Mouse (Mus musculus): ENCODE data around the gene Cfdp1. TPM values are rescaled to one million over a fixed set of nuclear protein-coding genes. Genes with fewer than 3 reads are reported as not detected.

Gene Cfdp1
- polyA plus RNA-seq, 1 experiment, result 60.6 TPM

DNA sequence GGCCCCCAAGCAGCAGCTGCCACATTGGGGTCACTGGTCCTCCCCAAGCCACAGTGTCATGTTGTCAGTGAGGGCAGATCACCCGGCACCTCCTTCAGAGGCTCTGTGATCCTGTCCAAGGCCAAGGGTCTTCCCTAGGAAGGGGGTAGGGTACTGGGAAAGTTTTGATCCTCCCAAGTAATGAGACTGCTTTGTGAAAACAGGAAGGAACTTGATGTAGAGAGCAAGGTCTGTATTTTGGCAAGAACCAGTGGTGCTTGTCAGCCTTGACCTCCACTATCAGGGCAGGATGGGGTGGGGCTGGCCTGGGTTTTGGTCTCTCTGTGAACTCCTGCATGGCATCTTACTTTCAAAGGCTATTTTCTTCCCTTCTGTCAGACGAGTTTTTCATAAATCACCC is 100.0 kb downstream of the Cfdp1 start:
- no peak overlapping the region for H3K4me3 ChIP-seq (ENCODE audit: insufficient read depth, low read depth, low read length)
- H3K4me1 ChIP-seq (ENCODE audit: control insufficient read depth, insufficient read depth, insufficient read length, low read length), result no peaks in the 10 kb centered on the region; the same call in 1 of the 2 replicates
- no peak overlapping the region; the same call in 1 of the 2 replicates for H3K27ac ChIP-seq (replicated peaks; ENCODE audit: low read depth, low read length)

DNA sequence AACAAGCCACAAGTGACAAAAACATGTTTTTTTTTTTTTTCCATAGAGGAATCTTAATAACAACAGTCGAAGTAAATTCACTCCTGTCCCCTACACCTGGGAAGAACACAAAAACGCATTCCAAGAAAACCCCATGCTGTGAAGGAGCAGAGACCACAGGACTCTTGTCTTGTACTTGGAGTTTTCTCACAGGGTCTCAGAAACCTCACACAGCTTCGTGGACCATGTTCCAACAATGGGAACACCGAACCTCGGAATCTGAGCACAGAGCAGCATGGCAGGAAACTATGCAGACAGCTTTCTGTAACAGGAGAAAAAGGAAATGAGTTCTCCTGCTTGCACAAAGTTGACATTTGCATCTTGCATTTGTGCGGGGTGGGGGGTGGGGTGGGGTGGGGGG is 105.3 kb downstream of the Cfdp1 start:
- Histone ChIP-seq H3K4me1 (ENCODE audit: control insufficient read depth, insufficient read depth, insufficient read length, low read length) (peaks cover 15% of the 10 kb centered on the region), H3K4me3 (ENCODE audit: insufficient read depth, low read depth, low read length) (no peak overlapping the region), H3K27ac (replicated peaks; ENCODE audit: low read depth, low read length) (no peak overlapping the region)

DNA sequence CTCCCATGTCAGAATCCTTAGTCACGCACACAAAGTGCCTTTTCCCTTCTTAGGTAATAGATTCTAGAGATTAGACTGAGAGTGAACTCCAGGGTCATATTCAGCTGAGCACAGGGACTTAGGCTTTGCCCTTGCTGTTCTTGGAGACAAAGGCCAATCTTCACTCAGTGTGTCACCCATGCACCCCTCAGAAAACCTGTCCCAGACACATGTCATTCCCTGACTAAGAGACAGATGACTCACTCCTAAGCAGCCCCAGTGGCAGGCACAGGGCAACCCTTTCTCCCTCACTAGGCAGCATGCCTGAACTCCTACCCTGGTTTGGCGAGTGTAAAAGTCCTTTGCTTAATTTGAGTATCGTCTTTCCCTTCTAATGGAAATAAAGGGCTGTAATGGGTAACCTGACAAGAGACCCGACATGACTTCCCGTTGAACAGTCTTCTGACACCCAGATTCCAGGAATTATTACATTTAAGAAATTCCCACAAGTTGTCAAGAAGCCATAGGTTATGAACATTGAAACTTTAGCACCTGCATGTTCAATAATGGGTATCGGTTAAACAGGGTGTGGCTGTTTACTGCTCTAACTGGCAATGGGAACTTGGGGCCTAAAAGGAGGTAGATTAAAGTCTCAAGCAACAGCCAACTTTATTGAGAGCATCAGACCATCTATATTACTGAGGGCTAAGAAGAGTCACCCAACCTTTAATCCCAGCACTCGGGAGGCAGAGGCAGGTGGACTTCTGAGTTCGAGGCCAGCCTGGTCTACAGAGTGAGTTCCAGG is 106.0 kb downstream of the Cfdp1 start:
- Histone ChIP-seq H3K27ac (replicated peaks; ENCODE audit: low read depth, low read length) (no peak overlapping the region), H3K4me3 (ENCODE audit: insufficient read depth, low read depth, low read length) (no peak overlapping the region), H3K4me1 (ENCODE audit: control insufficient read depth, insufficient read depth, insufficient read length, low read length) (peaks cover 15% of the 10 kb centered on the region)

DNA sequence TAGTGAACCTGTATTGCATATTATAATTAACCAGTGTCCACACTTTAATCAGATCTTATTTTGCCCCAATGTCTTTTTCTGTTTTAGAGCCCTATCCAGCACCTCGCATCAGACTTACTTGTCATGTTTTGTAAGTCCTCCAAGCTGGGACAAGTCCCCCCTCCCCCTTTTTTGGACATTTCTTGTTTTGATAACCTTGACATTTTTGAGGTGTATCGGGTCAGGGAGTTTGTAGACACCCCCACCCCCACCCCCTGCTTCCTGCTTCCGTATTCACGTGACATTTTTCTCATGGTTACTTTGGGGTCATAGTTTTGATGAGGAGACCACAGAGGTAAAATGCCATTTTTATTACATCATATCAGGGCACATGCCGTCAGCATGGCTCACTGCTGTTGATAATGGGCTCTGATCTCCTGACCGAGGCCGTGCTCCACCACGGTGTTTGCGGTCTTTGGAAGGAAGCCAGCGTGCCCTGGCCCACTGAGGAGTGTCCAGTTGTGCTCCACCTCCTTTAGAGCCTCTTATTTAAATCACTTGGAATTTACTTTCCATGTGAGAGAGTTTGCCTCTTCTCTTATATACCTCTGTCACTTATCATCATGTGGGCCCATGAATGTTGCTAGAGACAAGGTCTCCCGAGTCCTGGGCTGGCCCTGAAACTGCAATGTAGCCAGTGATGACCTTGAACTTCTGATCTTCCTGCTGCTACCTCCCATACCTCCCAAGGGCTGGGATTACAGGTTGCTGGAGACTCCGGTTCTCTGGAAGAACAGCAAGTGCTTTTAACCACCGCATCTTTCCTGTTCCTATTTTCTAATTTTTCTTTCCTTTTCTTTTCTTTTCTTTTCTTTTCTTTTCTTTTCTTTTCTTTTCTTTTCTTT is 107.3 kb downstream of the Cfdp1 start:
- Histone ChIP-seq H3K27ac (replicated peaks; ENCODE audit: low read depth, low read length) (no peak overlapping the region), H3K4me3 (ENCODE audit: insufficient read depth, low read depth, low read length) (no peak overlapping the region), H3K4me1 (ENCODE audit: control insufficient read depth, insufficient read depth, insufficient read length, low read length) (peaks cover 26% of the 10 kb centered on the region)

DNA sequence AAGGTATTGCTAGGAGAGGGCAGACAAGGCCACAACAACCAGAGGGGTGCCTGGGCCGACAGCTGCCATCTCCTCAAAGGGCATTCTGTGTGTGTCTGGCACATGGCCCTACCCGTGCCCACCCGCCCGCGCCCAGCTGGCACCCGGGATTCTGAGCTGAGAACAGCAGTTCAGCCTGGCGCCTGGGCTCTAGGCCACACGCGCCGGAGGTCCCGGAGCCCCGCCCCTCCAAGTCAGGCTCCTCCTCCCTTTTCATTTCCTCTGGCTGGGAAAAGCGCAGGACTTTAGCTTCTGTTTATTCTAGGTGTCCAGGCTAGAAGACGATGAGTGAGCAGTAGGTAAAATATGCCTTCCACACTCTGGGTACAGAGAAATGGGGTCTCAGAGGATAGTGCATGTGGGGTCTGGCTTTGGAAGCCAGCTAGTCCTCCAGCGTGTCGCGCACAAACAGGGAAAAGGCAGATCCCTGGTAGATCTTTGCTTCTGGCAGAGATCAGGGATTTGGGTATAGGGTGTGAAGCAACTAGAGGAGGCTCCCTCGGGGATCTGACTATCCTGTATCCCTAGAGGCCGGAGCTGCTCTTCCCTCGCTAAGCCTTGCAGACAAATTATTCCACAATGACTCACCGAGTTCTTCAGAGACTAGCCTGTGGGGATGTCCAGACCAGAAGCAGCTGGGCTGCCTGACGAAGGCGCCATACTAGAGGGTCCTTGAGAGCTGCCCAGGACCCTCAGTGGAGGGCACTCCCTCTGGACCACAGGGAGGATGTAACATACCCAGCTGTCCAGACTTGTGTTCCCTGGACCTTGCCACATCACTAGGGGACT is 108.3 kb downstream of the Cfdp1 start:
- Histone ChIP-seq H3K4me3 (ENCODE audit: insufficient read depth, low read depth, low read length) (peak overlapping the region; percentile 57), H3K27ac (replicated peaks; ENCODE audit: low read depth, low read length) (peak overlapping the region; percentile 72), H3K4me1 (ENCODE audit: control insufficient read depth, insufficient read depth, insufficient read length, low read length) (peaks cover 35% of the 10 kb centered on the region)

DNA sequence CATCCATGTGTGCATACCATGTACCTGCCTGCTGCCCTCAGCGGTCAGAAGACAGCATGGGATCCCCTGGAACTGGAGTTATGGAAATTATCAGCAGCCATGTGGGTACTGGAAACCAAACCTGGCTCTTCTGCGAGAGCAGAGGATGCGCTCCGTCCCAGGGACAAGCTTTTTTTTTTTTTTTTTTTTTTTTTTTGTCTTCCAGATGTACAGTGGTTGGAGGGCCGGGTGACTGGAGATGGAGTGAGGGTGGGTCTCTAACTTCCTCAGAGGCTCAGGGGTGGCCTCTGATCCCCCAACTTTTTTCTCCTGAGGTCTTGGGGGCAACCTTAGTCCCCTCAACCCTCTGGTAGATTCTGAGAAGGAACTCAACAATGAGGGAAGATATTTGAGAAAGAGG is 109.0 kb downstream of the Cfdp1 start:
- peak overlapping the region; percentile 54 for H3K27ac ChIP-seq (replicated peaks; ENCODE audit: low read depth, low read length)
- H3K4me1 ChIP-seq (ENCODE audit: control insufficient read depth, insufficient read depth, insufficient read length, low read length), result peaks cover 42% of the 10 kb centered on the region
- H3K4me3 ChIP-seq (ENCODE audit: insufficient read depth, low read depth, low read length), result no peak overlapping the region

DNA sequence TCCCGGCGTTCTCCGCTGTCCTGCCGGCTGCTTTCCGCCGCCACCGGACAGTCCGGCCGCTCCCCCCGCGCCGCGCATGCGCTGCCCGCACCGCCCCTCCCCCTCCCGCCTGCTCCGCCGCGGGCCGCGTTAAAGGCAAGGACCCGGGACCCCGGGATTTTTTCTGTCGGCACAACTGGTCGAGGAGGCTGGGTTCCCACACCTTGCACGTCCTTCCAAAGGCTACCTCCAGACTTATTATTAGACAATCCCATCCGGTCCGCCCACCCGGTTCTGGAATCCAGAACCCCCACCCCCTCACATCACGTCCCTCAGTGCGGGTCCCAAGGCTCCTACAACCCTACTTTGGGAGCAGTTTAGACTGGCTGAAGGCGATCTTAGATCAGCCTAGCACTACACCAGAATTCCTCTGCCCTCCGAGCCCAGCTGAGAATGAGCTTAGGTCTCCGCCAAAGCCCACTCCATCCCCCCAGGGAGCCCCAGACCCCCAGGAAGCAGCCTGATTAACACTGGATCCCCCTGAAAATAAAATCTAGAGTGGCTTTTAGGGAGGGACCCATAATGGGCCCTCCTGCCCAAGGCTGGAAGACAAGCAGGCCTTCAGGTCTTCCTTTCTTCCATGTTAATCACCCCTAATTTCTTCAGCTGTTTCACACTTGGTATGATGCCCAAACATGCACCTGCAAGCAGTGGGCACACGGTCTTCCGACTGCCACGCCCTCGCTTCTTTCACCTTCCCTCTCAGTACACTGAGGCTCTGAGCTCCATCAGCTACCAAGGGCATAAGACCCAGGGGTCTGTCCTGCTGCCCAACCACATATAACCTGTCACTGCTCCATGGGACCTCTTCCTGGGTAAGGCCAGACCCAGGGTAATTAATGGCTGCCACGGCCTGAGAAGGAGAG is 110.0 kb downstream of the Cfdp1 start, which contains the start of gene Bcar1:
Gene Bcar1, minus strand, starts transcription at position 18 of the 905 bp plus-strand sequence.
- H3K4me3 ChIP-seq (ENCODE audit: insufficient read depth, low read depth, low read length), result peak within 1 kb of the TSS; percentile 86
- peaks cover 52% of the 10 kb centered on the region for H3K4me1 ChIP-seq (ENCODE audit: control insufficient read depth, insufficient read depth, insufficient read length, low read length)
- peak within 1 kb of the TSS; percentile 78 for H3K27ac ChIP-seq (replicated peaks; ENCODE audit: low read depth, low read length)

DNA sequence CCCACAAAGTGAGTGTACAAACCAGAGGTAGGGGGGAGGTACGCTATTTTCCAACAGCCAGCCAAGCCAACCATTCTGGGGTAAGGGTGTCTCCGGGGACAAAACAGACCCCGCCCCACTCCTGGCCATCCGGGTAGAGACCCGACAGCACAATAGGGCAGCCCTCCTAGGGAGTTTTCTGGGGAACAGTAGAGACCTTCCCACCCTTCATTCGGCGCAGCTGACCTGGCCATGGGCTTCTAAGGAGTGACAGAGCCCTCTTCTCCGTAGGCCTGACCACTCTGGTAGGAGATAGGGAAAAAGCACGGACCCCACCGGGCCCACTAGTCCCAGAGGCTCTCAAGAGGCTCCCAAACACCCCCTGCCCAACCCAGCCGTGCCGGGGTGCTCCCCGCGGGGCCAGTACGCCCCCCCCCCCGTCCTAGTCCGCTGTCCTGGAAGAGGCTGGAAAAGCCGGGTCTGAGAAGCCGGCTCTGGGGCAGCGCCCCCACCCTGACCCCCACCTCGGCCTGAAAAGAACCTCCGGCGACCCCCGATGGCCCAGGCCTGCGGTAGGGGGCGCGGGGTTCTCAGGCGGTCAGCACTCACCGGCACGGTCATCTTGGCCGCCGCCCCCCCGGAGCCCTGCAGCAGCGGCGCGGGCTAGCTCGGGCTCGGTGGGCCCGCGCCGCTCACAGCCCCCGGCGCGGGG is 110.8 kb downstream of the Cfdp1 start:
- Histone ChIP-seq H3K4me1 (ENCODE audit: control insufficient read depth, insufficient read depth, insufficient read length, low read length) (peaks cover 55% of the 10 kb centered on the region), H3K4me3 (ENCODE audit: insufficient read depth, low read depth, low read length) (peak overlapping the region; percentile 86), H3K27ac (replicated peaks; ENCODE audit: low read depth, low read length) (peak overlapping the region; percentile 78)

DNA sequence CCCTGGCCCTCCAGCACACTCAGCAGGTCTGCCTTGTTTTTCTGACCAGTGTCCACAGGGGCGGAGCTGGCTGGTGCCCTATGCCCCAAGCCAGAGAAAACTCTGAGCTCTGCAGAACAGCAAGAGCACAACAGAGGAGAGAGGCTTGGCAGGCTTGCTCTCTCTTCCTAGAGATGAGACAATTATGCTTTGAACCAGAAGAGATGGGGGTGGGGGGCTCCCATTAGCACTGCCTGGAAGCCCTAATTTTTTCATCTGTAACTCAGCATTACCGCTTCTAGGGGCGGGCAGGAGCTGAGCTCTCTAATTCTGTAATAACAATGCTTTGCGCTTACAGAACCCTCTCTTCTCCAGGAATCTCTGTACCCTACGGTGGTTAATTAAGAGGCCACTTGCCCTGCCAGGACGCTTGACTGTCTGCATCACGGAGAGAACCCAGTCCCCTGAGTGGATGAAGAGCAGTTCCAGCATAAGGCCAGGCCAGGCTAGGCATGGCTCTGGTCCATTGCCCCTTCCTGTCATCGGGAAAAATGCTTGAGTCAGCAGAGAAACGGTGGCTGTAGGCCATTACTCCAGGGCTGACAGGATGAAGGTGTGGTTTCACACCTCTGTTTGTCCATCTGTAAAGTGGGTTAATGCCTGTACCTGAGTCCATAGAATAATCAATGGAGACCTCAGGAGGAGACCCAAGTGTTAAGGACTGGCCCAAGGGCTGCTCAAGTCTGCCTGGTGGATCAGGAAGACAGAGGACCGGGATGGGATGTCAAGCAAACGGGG is 111.6 kb downstream of the Cfdp1 start:
- Histone ChIP-seq H3K4me3 (ENCODE audit: insufficient read depth, low read depth, low read length) (peak overlapping the region; percentile 86), H3K4me1 (ENCODE audit: control insufficient read depth, insufficient read depth, insufficient read length, low read length) (peaks cover 55% of the 10 kb centered on the region), H3K27ac (replicated peaks; ENCODE audit: low read depth, low read length) (peak overlapping the region; percentile 78)

DNA sequence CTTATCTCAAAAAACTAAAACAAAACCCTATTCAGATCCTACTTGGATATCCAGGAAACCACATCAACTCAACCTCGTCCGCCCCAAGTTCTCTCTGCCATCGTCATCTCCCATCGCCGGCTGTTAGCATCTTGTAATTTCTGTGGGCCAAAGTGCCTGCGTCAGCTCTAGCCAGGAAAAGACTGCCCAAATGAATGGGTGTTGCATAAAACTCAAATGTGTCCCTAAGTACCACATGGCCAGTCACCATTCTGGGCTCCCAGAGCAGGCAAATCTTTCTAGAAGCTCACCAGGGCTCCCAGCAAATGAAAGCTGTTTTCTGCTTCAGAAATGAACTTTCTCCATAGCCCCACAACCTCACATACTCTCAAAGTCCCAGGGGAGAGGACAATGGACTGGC is 112.5 kb downstream of the Cfdp1 start:
- peak overlapping the region; percentile 78 for H3K27ac ChIP-seq (replicated peaks; ENCODE audit: low read depth, low read length)
- H3K4me3 ChIP-seq (ENCODE audit: insufficient read depth, low read depth, low read length), result peak overlapping the region; percentile 86
- peaks cover 51% of the 10 kb centered on the region for H3K4me1 ChIP-seq (ENCODE audit: control insufficient read depth, insufficient read depth, insufficient read length, low read length)

DNA sequence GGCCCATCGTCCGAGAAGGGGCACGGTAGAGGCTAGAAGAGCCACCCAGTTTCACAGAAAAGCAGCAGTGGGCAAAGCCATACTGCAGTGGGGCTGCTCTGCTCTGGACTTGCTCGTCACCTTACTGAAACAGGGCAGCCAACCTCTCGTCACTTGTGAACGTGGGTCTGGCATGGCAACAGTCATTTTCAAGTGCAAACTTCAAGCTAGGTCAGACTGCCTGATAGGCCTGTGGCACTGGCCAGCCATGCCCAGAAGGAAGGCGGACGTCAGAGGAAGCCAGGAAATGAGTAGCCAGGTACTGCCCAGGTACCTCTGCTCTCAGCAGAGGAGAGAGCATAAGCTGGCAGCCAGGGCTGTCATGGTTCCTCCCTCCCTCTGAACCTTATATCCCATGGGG is 113.1 kb downstream of the Cfdp1 start:
- Histone ChIP-seq H3K27ac (replicated peaks; ENCODE audit: low read depth, low read length) (peak overlapping the region; percentile 78), H3K4me3 (ENCODE audit: insufficient read depth, low read depth, low read length) (no peak overlapping the region), H3K4me1 (ENCODE audit: control insufficient read depth, insufficient read depth, insufficient read length, low read length) (peaks cover 57% of the 10 kb centered on the region)

DNA sequence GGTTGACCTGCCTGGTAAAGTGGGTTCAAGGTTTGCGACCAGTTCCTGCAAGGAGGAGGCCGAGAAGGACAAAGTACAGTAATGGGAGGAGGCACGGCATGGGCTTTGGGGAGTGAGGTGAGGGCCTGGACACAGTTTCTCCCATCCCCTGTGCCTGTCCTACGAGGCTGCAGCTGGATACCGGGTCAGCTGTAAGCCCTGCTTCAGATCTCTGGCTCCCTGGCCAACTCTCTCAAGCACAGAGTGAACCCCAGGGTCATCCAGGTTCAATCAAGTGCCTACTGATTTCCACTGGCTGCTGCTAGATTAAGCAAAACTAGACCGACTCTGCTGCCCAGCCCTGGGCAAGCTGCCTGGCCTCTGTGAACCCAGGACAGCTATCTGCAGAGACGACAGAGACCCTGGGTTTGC is 113.8 kb downstream of the Cfdp1 start:
- peak overlapping the region; percentile 78 for H3K27ac ChIP-seq (replicated peaks; ENCODE audit: low read depth, low read length)
- no peak overlapping the region for H3K4me3 ChIP-seq (ENCODE audit: insufficient read depth, low read depth, low read length)
- peaks cover 58% of the 10 kb centered on the region for H3K4me1 ChIP-seq (ENCODE audit: control insufficient read depth, insufficient read depth, insufficient read length, low read length)

DNA sequence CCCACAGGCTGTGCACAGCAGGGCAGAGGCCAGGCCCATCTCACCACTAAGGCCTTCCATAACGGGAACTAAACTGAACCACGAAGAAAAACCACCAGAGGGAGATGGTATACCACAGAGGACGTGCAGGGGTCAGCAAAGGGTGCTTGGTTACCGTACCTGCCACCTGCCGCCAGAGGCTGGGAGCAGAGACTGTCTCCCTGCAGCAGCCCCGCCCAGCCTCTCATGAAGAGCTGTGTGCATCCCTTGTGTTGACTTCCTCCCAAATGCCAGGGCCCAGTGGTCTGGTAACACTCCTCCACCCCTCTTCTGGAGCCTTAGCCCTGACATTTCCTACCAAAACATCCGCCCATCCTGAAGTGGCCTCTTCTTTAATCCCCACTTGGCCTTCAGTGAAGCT is 114.5 kb downstream of the Cfdp1 start:
- Histone ChIP-seq H3K4me1 (ENCODE audit: control insufficient read depth, insufficient read depth, insufficient read length, low read length) (peaks cover 60% of the 10 kb centered on the region), H3K27ac (replicated peaks; ENCODE audit: low read depth, low read length) (0 out of 2 replicates have a peak overlapping the region, but pooled peaks have one; percentile 1), H3K4me3 (ENCODE audit: insufficient read depth, low read depth, low read length) (no peak overlapping the region)

Data from brown adipose tissue, adult 24 weeks (tissue).